Mouse (Mus musculus) urinary bladder, postnatal 36 days (tissue): ENCODE data around the gene Auts2.

Experiments
- DNase-seq, 2 experiments: peaks; one replicate each; pipeline ENCODE4 v3.0.0; 2022; ENCODE audit warnings: low spot score in 2 of 2, mixed read lengths in 1 of 2

Auts2 gene

GRCm38 (mm10) chr5:132008703-132009222 lies 534.4 kb downstream of the Auts2 start:
- DNase-seq: no peak

GRCm38 (mm10) chr5:132007907-132008306 lies 535.2 kb downstream of the Auts2 start:
- DNase-seq: no peak

- no peak for DNase-seq
Observed at GRCm38 (mm10) chr5:131992681-131993211, 550.4 kb downstream of the Auts2 start.

- no peak for DNase-seq
Observed at GRCm38 (mm10) chr5:131992268-131992667, 550.9 kb downstream of the Auts2 start.

DNA sequence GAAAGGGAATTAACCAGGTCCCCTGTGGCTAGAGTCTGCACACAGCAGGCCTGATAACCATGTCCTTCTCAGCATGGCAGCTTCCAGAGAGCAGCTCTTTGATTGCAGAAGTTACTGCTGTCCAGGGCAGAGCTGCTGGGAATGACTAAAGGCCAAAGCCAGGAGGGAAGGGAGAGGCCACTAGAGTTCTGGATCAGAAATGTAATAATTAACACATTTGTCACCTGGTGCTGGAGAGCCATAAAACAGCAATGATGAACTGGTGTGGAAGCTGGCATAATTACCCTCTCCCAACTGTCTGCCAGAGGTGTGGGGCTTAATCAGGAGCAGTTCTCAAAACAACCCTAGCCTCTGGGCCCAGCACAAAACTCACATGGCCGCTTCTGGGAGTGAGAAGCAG lies 552.6 kb downstream of the Auts2 start:
- DNase-seq: no peak

- DNase-seq: no peak
Observed at GRCm38 (mm10) chr5:131981451-131981850, 561.7 kb downstream of the Auts2 start.

DNA sequence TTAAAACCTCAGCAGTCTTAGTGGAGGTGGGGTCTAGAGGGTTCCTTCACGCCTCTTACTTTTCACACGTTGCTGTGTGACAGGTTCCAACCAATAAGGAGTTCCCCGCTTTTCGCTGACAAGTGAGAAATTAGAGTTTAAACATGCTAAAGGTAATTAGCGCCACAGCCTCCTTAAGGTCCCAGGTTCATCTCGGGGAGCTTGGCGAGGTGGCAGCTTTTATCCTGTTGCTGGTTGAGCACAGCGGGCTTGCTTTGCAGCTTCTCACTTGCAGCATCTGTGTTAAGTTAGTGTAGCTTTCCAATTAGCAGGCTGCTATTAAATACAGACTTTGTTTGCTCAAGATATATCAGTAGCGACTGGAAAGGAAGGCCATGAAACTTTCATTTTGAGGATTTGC lies 564.2 kb downstream of the Auts2 start:
- no peak for DNase-seq

- DNase-seq: no peak
Observed at GRCm38 (mm10) chr5:131977497-131977896, 565.6 kb downstream of the Auts2 start.

GRCm38 (mm10) chr5:131971901-131972300 lies 571.2 kb downstream of the Auts2 start:
- no peak for DNase-seq

DNA sequence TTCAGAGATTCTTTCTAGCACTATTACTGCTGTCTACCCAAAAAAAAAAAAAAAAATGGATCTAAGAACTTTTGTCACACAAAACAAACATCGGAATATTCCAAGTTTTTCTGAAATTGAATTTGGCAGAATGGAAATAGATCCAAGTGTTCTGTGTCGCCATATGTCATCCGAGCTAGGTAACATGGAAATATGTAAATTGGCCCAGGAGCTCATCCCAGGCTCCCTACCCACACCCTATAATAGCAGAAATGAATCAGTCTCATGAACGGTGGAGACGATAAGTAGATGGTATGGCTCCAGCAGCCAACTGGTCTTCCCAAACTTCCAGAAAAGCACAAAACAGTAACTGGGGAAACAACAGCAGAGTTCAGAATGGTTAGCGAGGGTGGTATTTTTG lies 577.6 kb downstream of the Auts2 start:
- DNase-seq: no peak

DNA sequence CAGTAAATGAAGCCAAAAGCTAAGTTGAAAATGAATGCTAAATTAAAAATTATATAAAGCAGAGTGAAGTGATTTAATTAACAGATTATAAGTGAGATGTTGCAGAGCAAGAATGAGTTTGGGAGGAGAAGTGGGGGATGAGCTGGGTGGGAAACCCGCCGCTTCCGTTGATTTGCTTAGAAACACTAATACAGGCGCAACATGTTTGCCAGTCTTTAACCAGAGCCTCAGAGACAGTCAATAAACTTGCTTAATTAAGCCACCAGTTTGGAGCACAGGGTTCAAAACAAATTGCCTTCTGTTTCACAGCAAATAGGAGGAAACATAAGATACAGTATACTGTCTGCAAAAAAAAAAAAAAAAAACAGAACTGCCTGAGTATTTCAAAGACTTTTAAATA lies 579.6 kb downstream of the Auts2 start:
- no peak for DNase-seq

DNA sequence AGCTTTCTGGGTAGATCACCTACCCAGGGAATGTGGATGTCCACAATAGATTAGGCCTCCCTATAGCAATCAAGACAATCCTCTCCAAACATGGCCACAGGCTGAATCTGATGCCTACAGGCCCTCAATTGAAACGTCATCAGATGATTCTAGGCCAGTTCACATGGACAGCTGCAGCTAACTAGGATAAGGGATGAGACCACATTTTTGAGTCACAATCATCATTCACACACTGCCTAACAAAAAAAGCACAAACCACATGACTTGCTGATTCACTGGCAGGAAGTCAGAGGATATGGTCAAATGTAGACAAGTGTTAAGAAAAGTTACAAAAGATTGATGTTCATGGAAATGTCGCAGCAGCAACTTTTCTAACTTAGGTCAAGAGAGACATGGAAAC lies 581.3 kb downstream of the Auts2 start:
- DNase-seq: no peak

DNA sequence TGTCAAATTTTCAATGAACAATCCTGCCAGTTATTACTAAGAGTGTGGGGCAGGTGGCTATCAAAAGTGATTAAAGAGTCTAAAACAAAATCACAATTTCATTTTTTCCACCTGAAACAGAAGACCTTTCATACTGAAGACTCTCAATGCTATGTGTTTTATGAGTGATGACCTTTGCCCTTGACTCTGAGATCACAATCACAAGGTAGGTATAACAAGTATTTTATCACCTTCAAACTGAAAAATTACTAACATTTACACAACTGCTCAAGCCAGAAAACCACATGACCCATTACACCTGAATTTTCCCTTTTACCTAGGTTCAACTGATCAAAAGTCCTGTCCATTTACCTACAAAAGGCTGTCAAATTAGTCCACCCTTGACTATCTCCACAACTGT lies 582.7 kb downstream of the Auts2 start:
- DNase-seq: no peak

DNA sequence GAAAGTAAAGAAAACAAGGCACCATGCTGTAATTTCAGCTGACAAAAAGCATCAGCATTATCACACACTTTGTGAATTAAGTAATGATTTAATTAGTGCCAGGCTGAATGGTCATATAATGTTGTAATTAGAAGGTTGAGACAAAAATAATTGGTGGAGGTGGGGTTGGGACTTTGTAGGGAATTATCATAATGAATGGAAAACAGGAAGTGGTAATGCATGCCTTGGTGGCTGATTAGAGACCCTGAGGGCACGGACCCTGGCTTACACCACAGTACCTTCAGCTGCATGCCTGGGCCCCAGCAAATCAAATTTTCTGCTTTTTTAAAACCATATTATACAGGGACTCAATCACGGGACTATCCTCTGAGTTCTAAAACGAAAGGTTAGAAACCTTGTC lies 586.1 kb downstream of the Auts2 start:
- no peak for DNase-seq

- no peak for DNase-seq
Observed at GRCm38 (mm10) chr5:131956090-131956489, 587.1 kb downstream of the Auts2 start.

- DNase-seq: no peak
Observed at GRCm38 (mm10) chr5:131955227-131956016, 587.7 kb downstream of the Auts2 start.

DNA sequence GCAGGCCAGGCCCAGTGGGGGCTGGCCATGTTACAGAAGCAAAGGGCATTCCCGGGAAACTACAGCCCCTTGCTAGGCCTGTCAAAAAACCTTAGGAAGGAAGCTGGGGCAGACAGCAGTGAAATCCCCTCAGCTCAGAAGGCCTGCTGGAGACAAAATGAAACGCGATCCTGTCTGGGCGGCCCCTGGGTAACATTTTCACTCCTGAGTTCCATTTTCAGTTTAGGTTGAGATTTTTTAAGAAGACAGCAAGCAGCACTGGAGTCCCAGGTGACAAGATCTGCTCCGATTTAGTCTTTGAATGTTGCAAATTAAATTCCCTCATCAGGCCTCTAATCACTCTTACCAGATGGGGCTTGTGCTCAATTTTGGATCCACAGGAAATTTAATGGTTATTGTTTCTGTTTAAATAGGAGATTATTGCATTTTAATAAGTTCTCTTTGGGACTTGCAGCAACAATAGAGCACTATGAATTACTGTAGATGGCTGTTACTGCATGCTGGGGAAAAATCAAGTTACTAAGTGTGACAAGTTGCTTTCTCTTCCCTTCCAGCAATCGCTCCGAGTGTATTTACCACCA lies 594.5 kb downstream of the Auts2 start:
- DNase-seq: no peak

GRCm38 (mm10) chr5:131946801-131947200 lies 596.3 kb downstream of the Auts2 start:
- DNase-seq: no peak

DNA sequence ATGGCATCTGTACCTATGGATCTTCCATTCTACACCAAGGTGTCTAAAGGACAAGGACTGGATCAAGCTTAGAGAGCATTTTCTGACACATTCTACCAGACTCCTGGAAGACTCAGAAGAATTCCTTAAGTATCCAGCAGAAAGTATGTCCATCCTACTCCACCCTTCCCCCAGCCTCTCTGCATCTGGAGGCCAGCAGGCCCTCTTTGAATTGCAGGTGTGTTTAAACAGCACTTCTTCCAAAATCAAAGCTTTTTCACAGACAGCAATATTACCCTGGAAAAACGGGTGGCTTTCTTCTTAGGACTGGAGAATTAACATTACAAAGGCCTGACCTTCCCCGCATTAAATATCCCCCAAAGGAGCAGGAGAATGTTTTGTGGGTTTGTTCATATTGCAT lies 598.4 kb downstream of the Auts2 start:
- no peak for DNase-seq

GRCm38 (mm10) chr5:131928696-131929095 lies 614.4 kb downstream of the Auts2 start:
- DNase-seq: no peak

- no peak for DNase-seq
Observed at GRCm38 (mm10) chr5:131922759-131923158, 620.4 kb downstream of the Auts2 start.

- DNase-seq: no peak
Observed at GRCm38 (mm10) chr5:131922118-131922517, 621.0 kb downstream of the Auts2 start.
